Comparison of ENCODE assay signal across 17 mouse cellular contexts in the genomic region with DNA sequence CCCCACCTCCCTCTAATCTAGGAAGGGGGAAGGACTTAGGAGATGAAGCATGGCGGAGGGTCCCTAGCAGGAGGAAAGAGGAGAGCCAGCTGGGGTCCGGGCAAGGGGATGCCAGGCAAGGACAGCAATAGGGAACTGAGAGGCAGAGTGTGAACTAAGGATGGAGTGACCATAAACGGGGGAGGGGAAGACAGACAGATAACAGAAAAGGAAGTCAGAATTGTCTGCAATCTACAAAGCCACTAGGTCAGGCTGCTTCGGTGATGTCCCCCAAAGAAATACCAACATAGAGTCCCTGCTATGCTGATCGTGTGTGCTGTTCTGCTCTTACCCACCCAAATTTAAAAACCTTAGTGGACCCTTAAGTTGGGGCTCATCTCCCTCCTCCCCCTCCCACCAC. TPM values are rescaled to one million over a fixed set of nuclear protein-coding genes. Genes with fewer than 3 reads are reported as not detected.
DNase-seq lines count a peak whose midpoint lies in the region; ATAC-seq and TF ChIP-seq lines count a peak whose summit lies in the region.
"Had no signal": no experiment of that assay in that cellular context is flagged by ENCODE, and none has a peak within 500 bp of the region (broad histone marks: within the 10 kb centered on the region; RNA-seq: fewer than 3 reads in every experiment).

No protein-coding gene starts in this region.

- 67% methylated on average over 5 of the region's 5 CpGs for WGBS in kidney, embryonic 14.5 days
- 31% methylated on average over 5 of the region's 5 CpGs for WGBS in spleen, adult 2 months
- 18% methylated on average over 5 of the region's 5 CpGs for WGBS in liver, embryonic 14.5 days (ENCODE audit: insufficient replicate concordance)
- WGBS in stomach, embryonic 16.5 days: 65% methylated on average over 5 of the region's 5 CpGs

- TF ChIP-seq EP300 in liver, embryonic 14.5 days (IDR thresholded peaks at IDR 0.05; ENCODE audit: low read depth): no peak

- H3K9me3 ChIP-seq in kidney, embryonic 14.5 days (ENCODE audit: control insufficient read depth, low read length): no peaks in the 10 kb centered on the region
- H3K9me3 ChIP-seq in liver, embryonic 14.5 days (ENCODE audit: control insufficient read depth, low read length): no peaks in the 10 kb centered on the region
- H3K9me3 ChIP-seq in stomach, embryonic 16.5 days (replicated peaks; ENCODE audit: control insufficient read depth, low read length): no peaks in the 10 kb centered on the region
- H3K9me3 ChIP-seq: embryonic facial prominence, embryonic 13.5 days; forebrain, embryonic 15.5 days; limb, embryonic 15.5 days had no signal

- no peak overlapping the region for H3K9ac ChIP-seq in kidney, embryonic 14.5 days (ENCODE audit: low read depth, low read length)
- no peak overlapping the region for H3K9ac ChIP-seq in liver, embryonic 14.5 days (replicated peaks)
- no peak overlapping the region for H3K9ac ChIP-seq in stomach, embryonic 16.5 days (ENCODE audit: low read length)
- H3K9ac ChIP-seq: embryonic facial prominence, embryonic 13.5 days; forebrain, embryonic 15.5 days; limb, embryonic 15.5 days had no signal

- peak overlapping the region; percentile 61; the same call in 1 of the 2 replicates for H3K27ac ChIP-seq in kidney, embryonic 14.5 days (ENCODE audit: low read depth, low read length)
- peak overlapping the region; percentile 49 for H3K27ac ChIP-seq in spleen, adult 2 months (ENCODE audit: insufficient read depth, low read length)
- H3K27ac ChIP-seq in liver, embryonic 14.5 days: no peak overlapping the region
- H3K27ac ChIP-seq in stomach, embryonic 16.5 days (ENCODE audit: low read length): peak overlapping the region; percentile 76
- H3K27ac ChIP-seq: embryonic facial prominence, embryonic 13.5 days; limb, embryonic 15.5 days had no signal

- TF ChIP-seq CTCF in spleen, adult 2 months (IDR thresholded peaks at IDR 0.05; ENCODE audit: extremely low read depth, insufficient read depth, insufficient read length, insufficient replicate concordance): no peak
- no peak for TF ChIP-seq CTCF in liver, embryonic 14.5 days (IDR thresholded peaks at IDR 0.05; ENCODE audit: low read depth)

- no peak overlapping the region for H3K4me2 ChIP-seq in kidney, embryonic 14.5 days (replicated peaks; ENCODE audit: low read depth, low read length)
- H3K4me2 ChIP-seq in liver, embryonic 14.5 days (ENCODE audit: low read depth): peak overlapping the region; percentile 22
- H3K4me2 ChIP-seq in stomach, embryonic 16.5 days (ENCODE audit: low read depth, low read length): peak overlapping the region; percentile 0; the same call in 1 of the 2 replicates
- H3K4me2 ChIP-seq: embryonic facial prominence, embryonic 13.5 days; forebrain, embryonic 15.5 days; limb, embryonic 15.5 days had no signal

- H3K4me1 ChIP-seq in kidney, embryonic 14.5 days (ENCODE audit: control insufficient read depth, insufficient read depth, low read length): peaks cover 57% of the 10 kb centered on the region
- H3K4me1 ChIP-seq in spleen, adult 2 months (ENCODE audit: control insufficient read depth, insufficient read depth, insufficient read length): peaks cover 69% of the 10 kb centered on the region
- peaks cover 4 to 47% of the 10 kb centered on the region in 2 experiments for H3K4me1 ChIP-seq in liver, embryonic 14.5 days (replicated peaks; ENCODE audit: control insufficient read depth in 2 of 2, insufficient read depth in 2 of 2, low read length in 1 of 2)
- H3K4me1 ChIP-seq in stomach, embryonic 16.5 days (ENCODE audit: control insufficient read depth, insufficient read depth, low read length): peaks cover 74% of the 10 kb centered on the region

- peaks cover 4% of the 10 kb centered on the region; the same call in 1 of the 2 replicates for H3K36me3 ChIP-seq in kidney, embryonic 14.5 days (ENCODE audit: control insufficient read depth, insufficient read depth, low read length)
- H3K36me3 ChIP-seq in spleen, adult 2 months (ENCODE audit: control insufficient read depth, insufficient read depth, low read length): peaks cover 19% of the 10 kb centered on the region; the same call in 1 of the 2 replicates
- H3K36me3 ChIP-seq in liver, embryonic 14.5 days (replicated peaks; ENCODE audit: control insufficient read depth, insufficient read depth, low read depth): no peaks in the 10 kb centered on the region
- 0 out of 2 replicates have a peak, but pooled peaks cover 4% of the 10 kb centered on the region for H3K36me3 ChIP-seq in stomach, embryonic 16.5 days (ENCODE audit: control insufficient read depth, insufficient read depth, low read length)

- no peak overlapping the region for H3K4me3 ChIP-seq in kidney, embryonic 14.5 days (ENCODE audit: low read length)
- no peak overlapping the region for H3K4me3 ChIP-seq in spleen, adult 2 months (ENCODE audit: extremely low read depth, insufficient read depth, insufficient read length)
- no peak overlapping the region for H3K4me3 ChIP-seq in liver, embryonic 14.5 days (ENCODE audit: insufficient read depth in 1 of 2, low read depth in 2 of 2, low read length in 2 of 2)
- no peak overlapping the region for H3K4me3 ChIP-seq in stomach, embryonic 16.5 days (replicated peaks; ENCODE audit: low read length)
- H3K4me3 ChIP-seq: embryonic facial prominence, embryonic 13.5 days; forebrain, embryonic 15.5 days; limb, embryonic 15.5 days had no signal

- no peak for DNase-seq in kidney, postnatal 36 days
- DNase-seq in spleen, adult 2 months (ENCODE audit: low read depth in 1 of 2, low spot score in 2 of 2): no peak
- no peak for DNase-seq in spleen, postnatal 4 days (ENCODE audit: low spot score in 2 of 2)
- DNase-seq in liver, embryonic 14.5 days (ENCODE audit: low read depth in 3 of 3, low spot score in 3 of 3): no peak
- no peak for DNase-seq in cerebellum, postnatal 10 days
- no peak for DNase-seq in adrenal gland, adult 18-20 months (ENCODE audit: low spot score in 2 of 2)
- DNase-seq: adrenal gland, postnatal 14 days; cerebellum, adult 11-12 months; kidney, adult 2 months; layer of hippocampus, postnatal 36 days; right cerebral cortex, postnatal 25 days had no signal

- H3K27me3 ChIP-seq in kidney, embryonic 14.5 days (ENCODE audit: control insufficient read depth, insufficient read depth, low read length): no peaks in the 10 kb centered on the region
- H3K27me3 ChIP-seq in spleen, adult 2 months (ENCODE audit: control insufficient read depth, insufficient read depth, low read length): no peaks in the 10 kb centered on the region
- no peaks in the 10 kb centered on the region for H3K27me3 ChIP-seq in liver, embryonic 14.5 days (ENCODE audit: control insufficient read depth, insufficient read depth, low read length)
- H3K27me3 ChIP-seq in stomach, embryonic 16.5 days (ENCODE audit: control insufficient read depth, insufficient read depth, low read length): no peaks in the 10 kb centered on the region
- H3K27me3 ChIP-seq: CH12.LX; embryonic facial prominence, embryonic 13.5 days; forebrain, embryonic 15.5 days; limb, embryonic 15.5 days had no signal

- ATAC-seq in kidney, embryonic 14.5 days (ENCODE audit: low FRiP score, low TSS enrichment): no peak
- no peak for ATAC-seq in liver, embryonic 14.5 days (ENCODE audit: insufficient read depth)
- ATAC-seq in stomach, embryonic 16.5 days (ENCODE audit: insufficient read depth, low FRiP score): no peak
- ATAC-seq: forebrain, embryonic 15.5 days had no signal

- no peak for TF ChIP-seq POLR2A in spleen, adult 2 months (IDR thresholded peaks at IDR 0.05; ENCODE audit: low read depth, low read length)

RNA-seq across cellular contexts. Expression of gene Cotl1, which starts 13.4 kb away (rescaled TPM):
- 239 and 329 TPM in 2 replicates for polyA plus RNA-seq in kidney, embryonic 14.5 days (2014; fragmentation: Nextera tagmentation; extraction: Ambion mirVana)
- polyA plus RNA-seq in spleen, adult 2 months (2012; rRNA removed): 606 and 770 TPM in 2 replicates
- 57.0 and 59.6 TPM in 2 replicates for polyA plus RNA-seq in liver, embryonic 14.5 days (2012; rRNA removed)
- polyA plus RNA-seq in liver, embryonic 14.5 days (2014; fragmentation: Nextera tagmentation; extraction: Ambion mirVana): 77.7 and 88.7 TPM in 2 replicates
- polyA plus RNA-seq in stomach, embryonic 16.5 days (2015; fragmentation: Nextera tagmentation; extraction: Ambion mirVana): 144 and 177 TPM in 2 replicates
- 10 to 100 TPM; 43.6 to 52.1 TPM for total RNA-seq in adrenal gland, adult 18-20 months (2021)

RNA-seq across cellular contexts. Expression of gene Klhl36, which starts 35.1 kb away (rescaled TPM):
- 13.3 and 13.8 TPM in 2 replicates for polyA plus RNA-seq in kidney, embryonic 14.5 days (2014; fragmentation: Nextera tagmentation; extraction: Ambion mirVana)
- polyA plus RNA-seq in spleen, adult 2 months (2012; rRNA removed): 27.2 and 54.6 TPM in 2 replicates
- 2.5 TPM in 2 replicates for polyA plus RNA-seq in liver, embryonic 14.5 days (2012; rRNA removed)
- 2.7 and 3.3 TPM in 2 replicates for polyA plus RNA-seq in liver, embryonic 14.5 days (2014; fragmentation: Nextera tagmentation; extraction: Ambion mirVana)
- polyA plus RNA-seq in stomach, embryonic 16.5 days (2015; fragmentation: Nextera tagmentation; extraction: Ambion mirVana): 10.7 and 12.7 TPM in 2 replicates
- total RNA-seq in adrenal gland, adult 18-20 months (2021): 1 to 10 TPM; 4.9 to 5.8 TPM

RNA-seq across cellular contexts. Expression of gene Tldc1, which starts 48.8 kb away (rescaled TPM):
- 6.4 and 13.0 TPM in 2 replicates for polyA plus RNA-seq in kidney, embryonic 14.5 days (2014; fragmentation: Nextera tagmentation; extraction: Ambion mirVana)
- polyA plus RNA-seq in spleen, adult 2 months (2012; rRNA removed): 4.8 and 6.2 TPM in 2 replicates
- 2.7 and 2.8 TPM in 2 replicates for polyA plus RNA-seq in liver, embryonic 14.5 days (2012; rRNA removed)
- 1.3 and 2.0 TPM in 2 replicates for polyA plus RNA-seq in liver, embryonic 14.5 days (2014; fragmentation: Nextera tagmentation; extraction: Ambion mirVana)
- polyA plus RNA-seq in stomach, embryonic 16.5 days (2015; fragmentation: Nextera tagmentation; extraction: Ambion mirVana): 14.5 and 16.5 TPM in 2 replicates
- total RNA-seq in adrenal gland, adult 18-20 months (2021): 1 to 10 TPM; 8.4 to 9.7 TPM
